Mouse (Mus musculus) midbrain, embryonic 16.5 days (tissue): ENCODE measurements around the gene Slc35f3. TPM values are rescaled to one million over a fixed set of nuclear protein-coding genes. Genes with fewer than 3 reads are reported as not detected.
A peak's percentile ranks its signal among the peaks of the same experiment; 100 is the strongest.

Experiments used
- ATAC-seq: fragments of 200-750 bp; cut with Nextera tagmentation; 2 replicates; pipeline ENCODE4 v1.8.0; 2017; ENCODE audit warnings: moderate TSS enrichment
- H3K27ac ChIP-seq: fragments of 300-500 bp; sonication (generic); 2 replicates; pipeline ENCODE4 v1.5.1; 2014; ENCODE audit warnings: mild to moderate bottlenecking, low read length, mixed read lengths
- H3K27me3 ChIP-seq: fragments of 300-500 bp; sonication (generic); 2 replicates; pipeline ENCODE4 v1.6.1; 2014; ENCODE audit warnings: low read depth, low read length, mixed read lengths; ENCODE audit not compliant: control insufficient read depth, insufficient read depth
- H3K36me3 ChIP-seq: fragments of 300-500 bp; sonication (generic); 2 replicates; pipeline ENCODE4 v1.6.1; 2014; ENCODE audit warnings: mild to moderate bottlenecking, low read length, moderate library complexity, mixed read lengths; ENCODE audit not compliant: control insufficient read depth, insufficient read depth
- H3K4me1 ChIP-seq: fragments of 300-500 bp; sonication (generic); 2 replicates; pipeline ENCODE4 v1.6.1; 2014; ENCODE audit warnings: mild to moderate bottlenecking, low read length, mixed read lengths; ENCODE audit not compliant: control insufficient read depth, insufficient read depth
- H3K4me2 ChIP-seq: fragments of 300-500 bp; sonication (generic); 2 replicates; pipeline ENCODE4 v1.6.1; 2014; ENCODE audit warnings: mild to moderate bottlenecking, low read length, mixed read lengths
- H3K4me3 ChIP-seq: fragments of 300-500 bp; sonication (generic); 2 replicates; pipeline ENCODE4 v1.5.1; 2014; ENCODE audit warnings: low read depth, mild to moderate bottlenecking, low read length, moderate library complexity, mixed read lengths
- H3K9ac ChIP-seq: fragments of 300-500 bp; sonication (generic); 2 replicates; pipeline ENCODE4 v1.6.1; 2014; ENCODE audit warnings: low read depth, low read length, mixed read lengths
- H3K9me3 ChIP-seq: fragments of 300-500 bp; sonication (generic); replicated peaks from 2 replicates; pipeline ENCODE4 v1.6.1; 2014; ENCODE audit warnings: mild to moderate bottlenecking, low read length, mixed read lengths; ENCODE audit not compliant: control insufficient read depth, poor library complexity, severe bottlenecking
- WGBS: fragments of 180-500 bp; shearing (Covaris S2); extraction: QIAGEN DNeasy Blood & Tissue Kit; methylation state at CpG from one replicate; pipeline ENCODE4 v1.1.7; 2014; 5-methylcytosine and 5-hydroxymethylcytosine counted together
- polyA plus RNA-seq: library from polyadenylated mRNA; unstranded; fragments of >200 nt; fragmentation: Nextera tagmentation; extraction: Ambion mirVana; gene quantifications from 2 replicates; pipeline ENCODE4 v1.2.1, GENCODE M21; 2015

Slc35f3 gene
- polyA plus RNA-seq, 1 experiment from 2014 or later = 2.5 TPM

GRCm38 (mm10) chr8:126343427-126343826 lies 45.1 kb downstream of the Slc35f3 start:
- H3K4me2 ChIP-seq = no peak overlapping the region
- no peak overlapping the region for H3K27ac ChIP-seq
- H3K27me3 ChIP-seq = no peaks in the 10 kb centered on the region
- no peak for ATAC-seq
- H3K9me3 ChIP-seq = no peaks in the 10 kb centered on the region
- WGBS = 86% methylated on average over 5 of the region's 5 CpGs
- no peak overlapping the region for H3K9ac ChIP-seq
- H3K4me1 ChIP-seq = no peaks in the 10 kb centered on the region
- no peak overlapping the region for H3K4me3 ChIP-seq
- no peaks in the 10 kb centered on the region for H3K36me3 ChIP-seq

DNA sequence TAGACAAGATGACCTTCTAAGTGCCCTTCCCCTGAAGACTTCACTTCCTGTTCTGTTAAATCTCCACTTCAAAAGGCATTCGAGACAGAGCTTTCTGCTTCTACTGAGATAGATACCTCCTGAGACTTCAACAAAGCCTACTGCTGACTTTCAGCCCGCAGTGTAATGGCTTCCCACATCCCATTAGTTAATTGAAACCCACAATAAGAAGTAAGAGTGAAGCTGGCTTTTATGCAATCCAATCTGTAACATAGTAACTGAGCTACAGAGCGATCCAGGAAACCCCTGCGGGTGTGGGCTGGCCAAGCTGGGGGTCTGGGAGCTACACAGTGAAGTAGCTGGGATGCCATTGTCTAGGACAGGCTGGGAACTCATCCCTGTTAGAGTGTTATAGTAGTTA lies 46.7 kb downstream of the Slc35f3 start:
- 41% methylated on average over 4 of the region's 4 CpGs for WGBS
- Histone ChIP-seq H3K4me2 (no peak overlapping the region), H3K27ac (no peak overlapping the region), H3K9ac (no peak overlapping the region), H3K9me3 (no peaks in the 10 kb centered on the region), H3K4me1 (no peaks in the 10 kb centered on the region), H3K36me3 (no peaks in the 10 kb centered on the region), H3K4me3 (no peak overlapping the region), H3K27me3 (no peaks in the 10 kb centered on the region)
- ATAC-seq = no peak

DNA sequence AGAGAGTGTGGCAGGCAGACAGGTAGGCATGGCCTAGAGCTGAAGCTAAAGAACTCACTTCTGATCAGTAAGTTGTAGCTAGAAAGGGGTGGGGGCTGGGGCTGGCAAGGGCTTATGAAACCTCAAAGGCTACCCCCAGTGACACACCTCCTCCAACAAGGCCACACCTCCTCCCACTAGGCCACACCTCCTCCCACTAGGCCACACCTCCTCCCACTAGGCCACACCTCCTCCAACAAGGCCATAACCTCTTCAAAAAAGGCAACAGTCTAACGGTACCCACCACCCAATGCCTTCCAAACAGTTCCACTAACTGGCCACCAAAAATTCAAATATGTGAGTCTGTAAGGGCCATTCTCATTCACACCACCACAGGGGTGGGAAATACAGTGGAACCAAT lies 54.9 kb downstream of the Slc35f3 start:
- no peaks in the 10 kb centered on the region for H3K36me3 ChIP-seq
- ATAC-seq = no peak
- H3K4me2 ChIP-seq = no peak overlapping the region
- H3K27ac ChIP-seq = no peak overlapping the region
- no peaks in the 10 kb centered on the region for H3K4me1 ChIP-seq
- 80% methylated on average over 1 of the region's 1 CpGs for WGBS
- H3K9ac ChIP-seq = no peak overlapping the region
- H3K9me3 ChIP-seq = no peaks in the 10 kb centered on the region
- H3K27me3 ChIP-seq = no peaks in the 10 kb centered on the region
- no peak overlapping the region for H3K4me3 ChIP-seq

GRCm38 (mm10) chr8:126357946-126358345 lies 59.6 kb downstream of the Slc35f3 start:
- Histone ChIP-seq H3K4me3 (no peak overlapping the region), H3K27me3 (no peaks in the 10 kb centered on the region)
- 28% methylated on average over 3 of the region's 3 CpGs for WGBS

DNA sequence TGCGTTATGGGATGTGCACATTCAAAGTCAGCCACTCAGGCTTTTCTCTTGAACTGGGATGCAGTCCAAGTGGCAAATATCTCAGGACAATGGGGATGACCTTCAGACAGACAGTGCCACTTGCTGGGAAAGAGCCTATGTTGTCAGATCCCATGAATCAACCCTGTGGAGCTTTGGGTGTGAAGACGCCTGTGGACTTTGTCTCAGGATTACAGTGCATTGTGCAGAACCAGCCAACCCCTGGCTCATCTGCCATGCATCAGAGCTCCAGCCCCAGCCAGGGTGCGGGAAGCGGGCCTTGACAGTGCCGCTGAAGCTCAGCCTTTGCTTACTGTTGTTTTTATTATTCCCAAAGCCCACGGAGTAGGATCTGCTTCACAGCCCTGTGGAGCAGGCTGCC lies 60.9 kb downstream of the Slc35f3 start:
- Histone ChIP-seq H3K4me1 (0 out of 2 replicates have a peak, but pooled peaks cover 2% of the 10 kb centered on the region), H3K4me2 (no peak overlapping the region), H3K9me3 (no peaks in the 10 kb centered on the region), H3K27me3 (no peaks in the 10 kb centered on the region), H3K4me3 (no peak overlapping the region), H3K9ac (no peak overlapping the region), H3K36me3 (no peaks in the 10 kb centered on the region), H3K27ac (peak overlapping the region; percentile 47; the same call in 1 of the 2 replicates)
- WGBS = 29% methylated on average over 6 of the region's 6 CpGs
- ATAC-seq = no peak

More at GRCm38 (mm10) chr8:126357946-126358345, 59.6 kb downstream of the Slc35f3 start:
- Histone ChIP-seq H3K9me3 (no peaks in the 10 kb centered on the region), H3K36me3 (no peaks in the 10 kb centered on the region), H3K4me2 (no peak overlapping the region), H3K9ac (no peak overlapping the region), H3K4me1 (0 out of 2 replicates have a peak, but pooled peaks cover 2% of the 10 kb centered on the region), H3K27ac (no peak overlapping the region)
- no peak for ATAC-seq

GRCm38 (mm10) chr8:126360106-126360505 lies 61.7 kb downstream of the Slc35f3 start:
- ATAC-seq = no peak
- 0 out of 2 replicates have a peak, but pooled peaks cover 2% of the 10 kb centered on the region for H3K4me1 ChIP-seq
- H3K4me3 ChIP-seq = no peak overlapping the region
- H3K27me3 ChIP-seq = no peaks in the 10 kb centered on the region
- no peak overlapping the region for H3K4me2 ChIP-seq
- no peaks in the 10 kb centered on the region for H3K9me3 ChIP-seq
- H3K27ac ChIP-seq = no peak overlapping the region
- H3K9ac ChIP-seq = no peak overlapping the region
- no peaks in the 10 kb centered on the region for H3K36me3 ChIP-seq
- 78% methylated on average over 11 of the region's 11 CpGs for WGBS

DNA sequence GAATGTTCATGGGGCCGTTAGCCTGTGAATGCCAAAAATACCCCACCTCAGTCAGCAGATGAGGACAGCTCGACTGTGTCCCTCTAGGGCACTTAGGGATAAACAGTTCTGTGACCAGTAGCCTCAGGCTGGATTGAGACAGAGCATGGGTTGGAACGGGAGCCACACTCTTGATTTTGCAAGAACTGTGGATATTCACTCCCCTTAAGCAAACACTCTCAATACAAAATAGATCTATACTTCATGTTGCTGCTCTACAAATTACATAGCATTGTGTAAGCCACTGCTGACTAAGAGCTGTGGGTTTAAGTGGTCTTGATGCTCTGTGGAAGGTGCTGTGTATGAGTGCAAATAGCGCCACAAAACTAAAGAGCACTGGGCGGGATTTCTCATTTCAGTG lies 62.3 kb downstream of the Slc35f3 start:
- Histone ChIP-seq H3K27ac (no peak overlapping the region), H3K4me1 (0 out of 2 replicates have a peak, but pooled peaks cover 2% of the 10 kb centered on the region), H3K36me3 (no peaks in the 10 kb centered on the region), H3K9me3 (no peaks in the 10 kb centered on the region), H3K27me3 (no peaks in the 10 kb centered on the region), H3K4me2 (no peak overlapping the region), H3K4me3 (no peak overlapping the region), H3K9ac (no peak overlapping the region)
- WGBS = 56% methylated on average over 5 of the region's 5 CpGs
- no peak for ATAC-seq

GRCm38 (mm10) chr8:126366251-126366650 lies 67.9 kb downstream of the Slc35f3 start:
- no peak for ATAC-seq
- no peak overlapping the region for H3K4me2 ChIP-seq

GRCm38 (mm10) chr8:126368349-126369054 lies 70.1 kb downstream of the Slc35f3 start:
- Histone ChIP-seq H3K36me3 (no peaks in the 10 kb centered on the region), H3K4me2 (no peak overlapping the region), H3K4me3 (no peak overlapping the region), H3K27ac (no peak overlapping the region), H3K4me1 (no peaks in the 10 kb centered on the region), H3K27me3 (no peaks in the 10 kb centered on the region), H3K9ac (no peak overlapping the region), H3K9me3 (no peaks in the 10 kb centered on the region)
- WGBS = 79% methylated on average over 10 of the region's 10 CpGs
- no peak for ATAC-seq

More at GRCm38 (mm10) chr8:126366251-126366650, 67.9 kb downstream of the Slc35f3 start:
- H3K27ac ChIP-seq = no peak overlapping the region
- H3K9me3 ChIP-seq = no peaks in the 10 kb centered on the region
- WGBS = 70% methylated on average over 3 of the region's 3 CpGs
- H3K4me1 ChIP-seq = no peaks in the 10 kb centered on the region
- no peaks in the 10 kb centered on the region for H3K27me3 ChIP-seq
- H3K36me3 ChIP-seq = no peaks in the 10 kb centered on the region
- no peak overlapping the region for H3K9ac ChIP-seq
- H3K4me3 ChIP-seq = no peak overlapping the region
